Mouse (Mus musculus): Measurements from ENCODE around the gene Cab39.
"Not testable (repeated sequence)": the region's sequence is repeated elsewhere in the genome, so short reads cannot be mapped to it uniquely, and the experiment has no call there.

Gene Cab39

GRCm38 (mm10) chr1:85791476-85791875, 1.8 kb upstream of the Cab39 start:
- DNase-seq: no peak

DNA sequence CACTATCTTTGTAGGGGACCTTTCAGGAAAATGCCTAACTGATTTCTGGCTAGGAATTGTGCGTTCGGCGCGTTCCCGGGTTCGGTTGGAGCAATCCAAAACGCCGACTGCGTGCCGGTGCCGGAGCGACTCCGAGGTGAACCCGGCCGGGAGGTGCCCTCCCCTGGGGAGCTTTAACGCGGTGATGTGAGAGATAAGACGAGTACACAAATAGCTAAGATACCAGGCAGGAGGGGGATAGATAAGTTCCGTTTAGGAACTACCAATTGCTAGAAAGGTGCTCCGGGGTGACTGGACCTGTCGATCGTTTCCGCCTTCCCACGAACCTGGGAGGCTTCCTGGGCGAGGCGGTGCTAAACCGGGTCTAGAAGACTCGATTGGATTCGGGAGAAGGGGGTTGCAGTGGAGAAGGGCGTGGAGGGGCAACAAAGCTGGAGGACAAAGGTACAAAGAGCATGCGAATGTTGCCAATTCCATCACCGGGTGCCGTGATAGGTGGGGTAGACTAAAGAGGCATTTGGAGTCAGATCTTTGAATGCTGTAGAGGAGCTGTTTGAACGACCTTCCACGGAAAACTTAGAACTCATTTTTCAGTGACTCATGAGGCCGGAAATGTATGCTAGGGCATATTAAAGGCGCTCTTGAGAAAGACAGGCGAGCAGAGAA, 998 bp downstream of the Cab39 start:
- peak; percentile 64 to 65 for DNase-seq

GRCm38 (mm10) chr1:85795196-85795595, 2.0 kb downstream of the Cab39 start:
- DNase-seq: no peak

GRCm38 (mm10) chr1:85799776-85800175, 6.5 kb downstream of the Cab39 start:
- no peak for DNase-seq

- DNase-seq: no peak
Measured at GRCm38 (mm10) chr1:85802517-85802916, 9.3 kb downstream of the Cab39 start.

DNA sequence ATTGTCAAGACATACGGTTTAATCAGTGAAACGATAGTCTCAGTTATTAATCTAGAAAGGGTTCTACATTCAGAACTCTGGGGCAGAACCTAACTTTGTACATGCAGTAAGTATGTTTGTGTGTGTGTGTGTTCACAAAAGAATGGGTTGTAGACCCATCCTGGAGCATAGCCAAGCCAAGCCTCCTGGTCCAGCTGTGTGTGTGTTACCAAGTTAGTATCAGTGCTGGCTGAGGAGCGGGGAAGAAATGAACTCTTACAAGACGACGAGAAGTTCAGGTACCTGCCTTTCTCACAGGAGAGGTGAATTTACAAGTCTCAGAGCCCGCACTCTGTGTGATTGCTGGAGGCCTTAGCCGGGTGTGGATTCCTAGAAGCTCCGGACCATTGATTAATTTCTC, 11.3 kb downstream of the Cab39 start:
- DNase-seq: peak in 1 of 2 experiments; percentile 20

- DNase-seq: no peak
Measured at GRCm38 (mm10) chr1:85809256-85809655, 16.0 kb downstream of the Cab39 start.

GRCm38 (mm10) chr1:85810343-85810742, 17.1 kb downstream of the Cab39 start:
- DNase-seq: peak; percentile 40 to 42

DNA sequence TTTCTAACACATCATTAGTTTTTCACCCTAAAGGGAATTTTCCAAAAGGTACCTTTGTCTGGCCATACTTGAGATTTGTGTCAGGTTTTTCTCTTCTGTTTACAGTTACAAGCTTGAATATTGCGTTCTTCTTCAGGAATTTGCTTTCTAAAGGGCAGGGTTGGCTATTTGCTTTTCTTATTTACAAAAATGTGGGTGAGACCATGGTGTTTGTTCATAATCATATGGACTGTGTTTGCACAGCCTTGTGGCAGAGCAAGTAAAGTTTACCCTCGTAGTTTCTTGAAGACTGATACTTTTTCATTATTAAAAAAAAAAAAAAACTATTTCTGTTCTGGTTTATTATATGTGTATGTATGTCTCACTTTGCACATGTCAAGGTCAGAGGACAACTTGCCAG, 17.5 kb downstream of the Cab39 start:
- no peak for DNase-seq

DNA sequence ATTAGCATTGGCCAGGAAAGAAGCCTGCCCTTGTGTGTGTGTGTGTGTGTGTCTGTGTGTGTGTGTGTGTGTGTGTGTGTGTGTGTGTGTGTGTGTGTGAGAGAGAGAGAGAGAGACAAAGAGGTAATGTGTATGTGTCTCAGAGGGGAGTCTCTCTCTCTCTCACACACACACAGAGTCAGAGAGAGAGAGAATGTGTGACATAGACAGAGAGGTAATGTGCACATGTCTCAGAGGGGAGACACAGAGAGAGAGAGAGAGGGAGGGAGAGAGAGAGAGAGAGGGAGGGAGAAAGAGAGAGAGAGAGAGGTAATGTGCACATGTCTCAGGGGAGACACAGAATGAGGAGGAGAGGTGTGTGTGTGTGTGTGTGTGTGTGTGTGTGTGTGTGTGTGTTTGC, 21.0 kb downstream of the Cab39 start:
- not testable (repeated sequence) for DNase-seq

- DNase-seq: no peak
Measured at GRCm38 (mm10) chr1:85818121-85818520, 24.9 kb downstream of the Cab39 start.

- DNase-seq: no peak
Measured at GRCm38 (mm10) chr1:85819695-85820094, 26.5 kb downstream of the Cab39 start.

DNA sequence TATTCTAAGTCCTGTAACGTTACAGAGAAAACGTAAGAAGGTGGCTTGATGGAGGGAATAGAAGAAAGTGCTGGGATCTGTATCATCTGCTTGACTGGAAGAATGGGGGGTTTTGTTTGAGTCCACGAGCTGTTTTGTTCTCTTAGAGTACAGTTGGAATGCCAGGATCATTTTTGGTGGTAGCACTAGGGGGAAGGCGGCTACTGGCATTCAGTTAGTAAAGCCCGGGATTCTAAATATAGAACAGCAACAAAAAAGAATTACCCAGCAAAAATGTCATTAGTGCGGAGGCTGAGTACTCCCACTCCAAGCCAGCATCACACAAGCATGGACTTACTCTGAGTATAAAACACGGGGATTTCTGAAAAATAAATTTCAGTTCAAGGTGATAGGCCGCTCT, 29.0 kb downstream of the Cab39 start:
- no peak for DNase-seq

DNA sequence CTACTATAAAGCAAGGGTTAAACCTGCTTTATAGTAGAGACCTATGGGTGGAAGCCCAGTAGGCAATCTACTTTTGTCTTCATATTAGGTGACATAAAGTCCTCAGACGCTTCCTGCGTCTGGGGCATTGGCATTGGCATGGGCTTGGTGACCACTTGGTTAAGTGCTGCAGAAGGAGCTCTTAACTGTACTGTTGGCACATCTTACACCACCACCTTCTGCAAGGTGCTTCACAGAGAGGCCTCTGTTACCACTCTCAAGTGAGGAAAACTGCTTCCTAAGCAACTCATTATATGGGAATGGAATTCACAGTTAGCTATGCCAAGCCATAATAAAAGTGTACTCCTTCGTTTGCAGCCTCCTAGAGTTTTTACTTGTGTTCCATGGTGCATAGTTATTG, 31.7 kb downstream of the Cab39 start:
- no peak for DNase-seq

- no peak for DNase-seq
Measured at GRCm38 (mm10) chr1:85827166-85827565, 33.9 kb downstream of the Cab39 start.

DNA sequence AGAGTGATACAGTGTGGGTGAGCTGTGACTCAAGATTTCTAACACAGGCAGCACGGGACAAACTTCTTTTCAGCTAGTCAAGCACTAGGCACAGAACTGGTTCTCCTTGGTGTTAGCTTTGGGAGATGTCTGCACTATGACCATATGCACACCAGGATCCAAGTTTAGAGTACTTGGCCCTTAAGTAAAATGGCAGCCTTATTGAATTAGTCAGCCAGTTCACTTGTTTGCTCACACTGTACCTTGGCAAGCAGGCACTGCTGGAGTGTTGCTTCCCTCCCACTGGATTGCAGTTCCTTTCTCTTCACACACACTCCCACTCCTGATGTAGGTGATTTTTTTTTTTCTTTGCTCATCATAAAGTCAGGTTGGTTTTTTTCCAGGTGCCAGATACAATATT, 35.8 kb downstream of the Cab39 start:
- DNase-seq: no peak

- DNase-seq: no peak
Measured at GRCm38 (mm10) chr1:85838056-85838455, 44.8 kb downstream of the Cab39 start.

DNA sequence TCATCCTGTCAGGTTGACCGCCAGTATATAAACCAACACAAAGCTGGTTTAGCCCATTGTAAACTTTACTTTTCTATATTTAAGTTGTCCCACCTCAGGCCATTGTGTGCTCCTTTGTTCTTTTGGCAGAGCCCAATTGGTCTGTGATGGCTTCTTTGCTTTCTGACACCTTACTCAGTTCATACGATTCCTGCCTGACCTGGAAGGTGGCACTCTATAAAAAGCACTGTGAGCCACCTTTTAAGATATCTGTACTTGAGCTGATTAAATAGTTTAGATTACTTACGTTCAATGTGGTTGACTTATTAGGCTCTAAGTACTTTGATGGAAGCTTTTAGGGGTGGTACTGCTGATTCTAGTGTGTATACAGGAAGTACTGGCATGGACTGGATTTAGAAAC, 46.1 kb downstream of the Cab39 start:
- no peak for DNase-seq

DNA sequence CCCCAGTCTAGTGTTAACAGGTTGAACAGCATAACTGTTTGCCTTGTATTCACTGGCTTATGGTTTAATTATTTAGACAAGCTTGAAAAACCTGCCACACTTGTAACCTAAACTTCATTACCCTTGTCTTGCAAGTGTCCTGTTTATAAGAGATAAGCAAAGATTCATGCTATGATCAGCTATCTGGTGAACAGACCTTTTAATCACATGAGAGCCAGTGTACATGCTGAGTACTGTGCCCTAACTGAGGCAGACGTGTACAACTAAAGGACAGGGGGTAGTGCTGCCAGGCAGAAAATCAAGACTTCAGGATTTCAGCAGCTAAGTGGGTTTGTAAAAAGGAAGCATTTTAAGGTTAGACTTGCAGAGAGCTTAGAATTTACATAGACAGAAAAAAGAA, 46.5 kb downstream of the Cab39 start:
- no peak for DNase-seq

- DNase-seq: no peak
Measured at GRCm38 (mm10) chr1:85840421-85840820, 47.2 kb downstream of the Cab39 start.

- peak in 1 of 2 experiments; percentile 28 for DNase-seq
Measured at GRCm38 (mm10) chr1:85842251-85842650, 49.0 kb downstream of the Cab39 start.

DNA sequence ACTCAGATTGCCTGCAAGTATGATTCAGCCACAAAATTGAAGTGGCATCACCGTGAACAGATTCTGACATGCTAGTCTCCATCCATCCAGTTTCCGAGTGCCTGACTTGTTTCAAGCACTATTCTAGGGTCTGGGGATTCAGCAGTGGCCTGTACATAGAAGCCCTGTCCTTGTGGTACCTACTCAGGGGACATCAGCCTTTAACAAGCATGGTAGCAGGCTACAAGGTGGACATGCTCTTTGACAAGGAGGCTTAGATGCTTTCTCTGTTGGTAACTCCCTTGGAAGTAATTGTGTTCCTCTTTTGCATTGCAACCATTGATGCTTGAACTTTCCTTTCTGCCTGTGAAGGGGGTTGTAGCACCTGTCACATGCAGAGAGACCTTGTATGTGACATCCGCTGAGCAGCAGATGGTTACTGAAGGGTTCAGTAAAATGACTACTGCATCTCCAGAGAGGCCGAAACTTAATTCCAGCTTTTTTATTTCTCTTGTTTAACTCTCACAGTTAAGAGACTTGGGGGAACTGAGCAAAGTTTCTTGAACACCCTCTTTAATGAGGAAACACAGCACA, 50.1 kb downstream of the Cab39 start:
- DNase-seq: no peak

- DNase-seq: no peak
Measured at GRCm38 (mm10) chr1:85844981-85845380, 51.7 kb downstream of the Cab39 start.

- no peak for DNase-seq
Measured at GRCm38 (mm10) chr1:85845476-85845875, 52.2 kb downstream of the Cab39 start.

GRCm38 (mm10) chr1:85849016-85849415, 55.8 kb downstream of the Cab39 start:
- no peak for DNase-seq

Data from kidney, postnatal 36 days (tissue).